Mouse (Mus musculus) testis, adult 2 months (tissue): Measurements from ENCODE around the gene Hdac7.

Source experiments
- CTCF ChIP-seq: fragments of 200-500 bp; IDR thresholded peaks from 2 replicates; pipeline ENCODE4 v1.5.1; 2012; ENCODE audit warnings: low read depth, mild to moderate bottlenecking, inconsistent platforms, low read length, moderate library complexity; ENCODE audit not compliant: control insufficient read depth, insufficient read depth, insufficient replicate concordance
- POLR2A ChIP-seq: fragments of 200-500 bp; IDR thresholded peaks from 2 replicates; pipeline ENCODE4 v1.6.1; 2012; ENCODE audit warnings: low read depth, mild to moderate bottlenecking, inconsistent platforms, low read length, moderate library complexity; ENCODE audit not compliant: control insufficient read depth

DNA sequence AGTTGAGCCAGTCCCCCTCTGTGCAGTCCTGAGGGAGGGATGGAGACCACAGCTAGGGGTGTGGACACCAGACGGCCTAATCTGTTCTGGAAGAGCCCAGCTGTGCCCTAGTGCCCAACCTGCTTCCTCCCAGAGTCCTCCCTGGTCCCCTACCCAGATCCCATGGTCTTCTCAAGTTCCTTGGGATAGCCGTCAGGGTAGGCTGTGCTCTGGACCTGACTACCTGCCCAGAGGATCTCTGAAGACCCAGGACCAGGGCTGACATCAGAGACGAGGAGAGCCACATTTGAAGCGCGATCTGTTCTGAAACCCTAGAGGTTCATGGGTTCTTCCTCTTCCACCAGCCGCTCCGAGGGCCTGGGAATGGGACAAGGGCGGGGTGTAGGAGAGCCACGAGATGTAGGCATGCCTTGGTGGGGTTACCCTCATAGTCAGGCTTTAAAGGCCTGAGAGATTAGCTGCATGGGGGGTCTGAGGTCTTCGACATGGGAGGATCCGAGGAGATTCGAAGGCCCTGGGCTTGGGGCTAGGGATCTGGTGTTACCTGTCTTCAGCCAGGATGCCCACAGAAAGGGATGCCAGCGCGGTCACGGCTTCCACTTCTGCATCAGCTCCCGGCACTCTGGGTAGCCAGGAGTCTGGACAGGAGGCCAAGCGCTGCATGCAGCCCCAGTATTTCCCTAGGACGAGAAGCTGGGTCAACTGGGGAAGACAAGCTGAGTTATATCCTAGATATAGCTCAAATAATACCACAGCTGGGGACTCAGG lies 50.7 kb downstream of the Hdac7 start:
- no peak for TF ChIP-seq CTCF
- TF ChIP-seq POLR2A: no peak
